Mouse (Mus musculus): ENCODE data around the gene Ubxn4. TPM values are rescaled to one million over a fixed set of nuclear protein-coding genes. Genes with fewer than 3 reads are reported as not detected.
"Not testable (repeated sequence)": the region's sequence is repeated elsewhere in the genome, so short reads cannot be mapped to it uniquely, and the experiment has no call there.

The Ubxn4 gene
- total RNA-seq (2021) = 10 to 100 TPM; 42.8 to 51.0 TPM
- long read RNA-seq, experiment 1, full-length matches to known transcripts = 78 of 89 reads
- long read RNA-seq, experiment 1, partial matches to known transcripts = 2 of 89 reads
- long read RNA-seq, experiment 1, other reads (novel, unspliced or antisense) = 9 of 89 reads
- long read RNA-seq, experiment 2, full-length matches to known transcripts = 70 of 85 reads
- long read RNA-seq, experiment 2, partial matches to known transcripts = 0 of 85 reads
- long read RNA-seq, experiment 2, other reads (novel, unspliced or antisense) = 15 of 85 reads

DNA sequence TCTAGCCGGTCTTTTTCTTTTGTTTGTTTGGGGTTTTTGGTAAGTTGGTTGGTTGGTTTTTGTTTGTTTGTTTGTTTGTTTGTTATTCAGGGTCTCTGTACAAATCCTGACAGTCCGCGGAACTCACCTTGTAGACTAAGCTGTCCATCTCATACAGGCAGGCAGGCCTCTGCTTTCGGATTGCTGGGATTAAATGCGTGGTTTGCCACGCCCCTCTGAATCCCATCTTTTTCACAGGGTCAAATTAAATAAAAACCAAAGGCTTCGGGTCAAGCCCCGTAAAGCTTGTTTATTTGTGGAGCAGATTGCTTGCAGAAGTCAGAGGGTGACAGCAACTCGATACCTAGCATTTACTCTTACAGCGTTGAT is at the start of gene Ubxn4:
Ubxn4 (plus strand) TSS at position 338 of the 369 bp plus-strand sequence.
- DNase-seq (ENCODE audit: low spot score) = no peak

DNA sequence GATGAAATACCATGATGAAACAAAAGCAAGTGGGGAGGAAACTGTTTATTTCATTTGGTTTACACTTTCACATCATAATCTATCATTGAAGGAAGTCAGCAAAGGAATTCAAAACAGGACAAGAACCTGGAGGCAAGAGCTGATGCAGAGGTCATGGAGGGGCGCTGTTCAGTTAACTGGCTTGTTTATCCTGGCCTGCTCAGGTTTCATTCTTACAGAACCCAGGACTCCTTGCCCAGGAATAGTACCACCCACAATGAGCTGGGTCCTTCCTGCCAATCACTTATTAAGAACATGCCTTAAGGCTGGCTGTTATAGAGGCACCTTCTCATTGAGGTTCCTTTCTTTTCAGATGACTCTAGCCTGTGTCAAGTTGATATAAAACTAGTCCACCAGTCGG is 49.8 kb upstream of the Ubxn4 start:
- DNase-seq (ENCODE audit: low spot score) = no peak

DNA sequence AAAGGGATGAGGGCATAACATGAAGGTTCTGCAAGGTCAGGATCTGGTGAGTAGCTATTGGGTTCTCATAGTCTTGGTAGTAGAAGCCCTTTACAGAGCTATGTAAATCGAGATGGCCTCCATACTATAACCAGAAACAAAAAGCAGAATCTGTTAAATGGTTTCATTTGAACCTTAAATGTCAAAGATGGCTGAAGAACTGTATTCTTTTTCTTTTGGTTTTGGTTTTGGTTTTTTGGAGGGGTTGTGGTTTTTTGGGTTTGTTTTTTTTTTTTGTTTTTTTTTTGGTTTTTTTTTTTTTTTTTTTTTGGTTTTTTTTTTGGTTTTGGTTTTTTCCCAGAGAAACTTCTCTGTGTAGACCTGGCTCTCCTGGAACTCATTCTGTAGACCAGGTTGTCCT is 46.4 kb upstream of the Ubxn4 start:
- DNase-seq (ENCODE audit: low spot score) = no peak

DNA sequence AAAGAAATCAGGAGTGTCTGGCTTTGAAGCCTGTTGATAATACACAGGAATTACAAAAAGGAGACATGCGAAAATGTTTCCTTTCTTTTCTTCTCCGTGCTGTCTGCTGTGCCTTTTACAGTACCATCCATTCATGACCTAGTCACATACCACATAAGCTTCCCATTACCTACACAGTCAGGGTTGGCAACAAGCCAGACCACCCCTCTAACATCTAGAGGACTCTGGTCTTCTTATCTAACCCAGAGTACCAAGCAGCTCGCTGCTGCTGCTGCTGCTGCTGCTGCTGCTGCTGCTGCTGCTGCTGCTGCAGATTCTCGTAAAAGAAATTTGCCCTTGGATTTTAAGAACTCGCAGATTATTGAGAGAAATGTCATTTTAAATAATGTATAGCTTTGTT is 30.5 kb upstream of the Ubxn4 start:
- DNase-seq (ENCODE audit: low spot score) = no peak

DNA sequence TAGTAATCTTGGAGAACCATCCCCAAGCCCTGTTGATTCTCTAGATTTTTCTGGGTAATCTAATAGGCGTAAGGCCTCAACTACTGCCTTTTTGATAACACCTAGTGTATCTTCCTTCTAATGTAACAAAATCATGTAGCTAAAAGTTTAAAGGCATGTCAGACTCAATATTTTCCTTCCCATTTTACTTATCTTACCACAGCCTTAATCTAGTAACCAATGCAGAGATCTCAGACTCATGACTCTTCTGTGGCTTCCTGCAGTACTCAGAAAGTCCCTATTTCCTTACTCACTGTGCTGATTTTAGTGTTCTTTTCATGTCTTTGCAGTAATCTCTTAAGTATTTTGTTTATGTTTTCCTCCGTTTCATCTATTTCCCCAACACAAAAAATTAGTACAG is 21.9 kb upstream of the Ubxn4 start:
- no peak for DNase-seq (ENCODE audit: low spot score)

DNA sequence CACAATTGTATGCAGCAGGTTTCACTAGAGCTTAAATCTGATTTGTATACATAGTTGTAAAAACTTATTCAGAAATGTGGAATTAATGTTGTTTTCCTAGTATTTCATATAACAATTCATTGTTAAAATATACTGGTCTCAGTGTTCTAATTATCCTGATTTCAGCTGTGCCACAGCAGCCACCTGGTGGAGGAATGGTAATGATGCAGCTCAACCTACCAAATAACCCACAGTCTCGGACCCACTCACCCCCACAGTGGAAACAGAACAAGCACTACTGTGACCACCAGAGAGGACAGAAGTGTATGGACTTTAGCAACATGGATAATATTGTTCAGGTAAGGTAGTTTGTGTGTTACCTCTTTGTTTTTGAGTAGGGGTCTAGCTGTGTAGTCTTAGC is 20.5 kb upstream of the Ubxn4 start:
- no peak for DNase-seq (ENCODE audit: low spot score)

DNA sequence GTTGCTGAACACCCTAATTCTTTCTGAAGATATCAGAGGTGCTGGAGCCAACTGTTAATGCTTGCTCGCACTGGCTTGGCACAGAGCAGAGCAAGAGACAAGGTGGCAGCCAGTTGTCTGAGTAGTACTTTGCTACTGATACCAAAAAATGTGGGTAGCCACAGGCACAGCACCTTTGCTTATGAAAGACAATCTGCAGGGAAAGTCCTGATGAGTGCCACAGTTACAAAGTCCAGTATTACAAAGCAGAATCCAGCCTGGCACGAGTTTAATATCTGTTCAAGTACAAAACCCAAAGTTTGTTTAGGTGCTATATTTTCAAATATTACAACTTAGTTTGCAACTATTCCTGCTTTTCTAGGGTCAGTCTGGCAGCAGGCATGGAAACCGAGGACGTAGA is 8.6 kb upstream of the Ubxn4 start:
- DNase-seq (ENCODE audit: low spot score) = no peak

DNA sequence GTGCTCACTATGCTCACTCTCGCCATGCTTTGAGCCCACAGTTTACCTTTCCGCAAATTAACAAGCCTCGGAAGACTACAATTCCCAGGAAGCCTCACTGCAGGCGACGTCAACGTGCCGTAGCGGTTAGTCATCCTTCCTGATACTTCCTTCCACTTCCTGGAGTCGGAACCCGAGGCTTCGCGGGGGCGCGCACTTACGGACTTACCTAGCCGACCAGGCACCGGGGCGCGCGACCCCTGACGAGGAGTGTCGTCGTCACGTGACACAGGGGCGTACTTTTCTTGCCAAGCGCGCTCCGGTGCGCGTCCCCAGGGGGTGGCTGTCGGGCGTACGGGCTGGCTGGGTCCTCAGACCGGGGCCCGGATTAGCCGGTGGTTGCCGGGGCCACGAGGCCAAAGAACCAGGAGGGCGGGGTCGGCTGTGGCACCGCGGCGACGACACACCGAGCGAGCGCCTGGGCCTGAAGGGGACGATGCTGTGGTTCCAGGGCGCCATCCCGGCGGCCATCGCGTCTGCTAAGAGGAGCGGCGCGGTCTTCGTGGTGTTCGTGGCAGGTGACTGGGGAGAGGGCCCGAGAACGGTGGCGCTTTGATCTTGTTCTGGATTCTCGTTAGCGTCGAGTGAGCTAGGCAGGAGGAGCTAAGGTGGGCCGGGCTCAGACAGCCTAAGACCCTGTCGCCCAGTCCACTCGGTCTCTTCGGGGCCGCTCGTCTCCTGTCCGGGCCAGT is 397 bp downstream of the Ubxn4 start:
- DNase-seq (ENCODE audit: low spot score) = peak; percentile 94

DNA sequence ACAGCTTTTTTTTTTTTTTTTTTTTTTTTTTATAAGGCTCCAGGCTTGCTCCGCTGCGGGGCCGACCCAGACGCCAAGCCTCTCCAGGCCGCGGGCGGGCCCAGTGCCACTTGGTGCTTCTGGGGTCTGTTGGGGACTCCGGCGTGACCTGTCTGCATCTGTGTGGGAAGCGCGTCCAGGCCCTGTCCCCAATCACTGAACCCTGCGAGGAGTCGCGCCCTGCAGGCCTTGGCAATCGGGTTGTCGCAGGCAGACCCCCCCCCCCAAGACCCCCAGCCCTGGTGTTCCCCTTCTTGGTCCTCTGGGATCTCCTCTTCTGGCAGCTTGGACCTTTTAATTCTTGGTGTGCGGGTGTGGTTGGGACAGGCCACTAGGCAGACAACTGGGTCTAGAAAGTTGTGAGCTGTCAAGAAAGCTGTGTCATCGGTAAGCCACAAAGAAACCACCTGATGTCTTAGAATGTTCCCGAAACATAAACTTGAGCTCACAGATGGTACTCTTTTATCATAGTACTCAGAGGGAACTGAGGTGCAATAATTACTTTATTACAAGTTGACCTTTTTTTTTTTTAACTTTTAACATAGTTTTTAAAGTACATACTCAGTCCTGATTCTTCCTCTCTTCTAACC is 1.1 kb downstream of the Ubxn4 start:
- peak; percentile 18 for DNase-seq (ENCODE audit: low spot score)

DNA sequence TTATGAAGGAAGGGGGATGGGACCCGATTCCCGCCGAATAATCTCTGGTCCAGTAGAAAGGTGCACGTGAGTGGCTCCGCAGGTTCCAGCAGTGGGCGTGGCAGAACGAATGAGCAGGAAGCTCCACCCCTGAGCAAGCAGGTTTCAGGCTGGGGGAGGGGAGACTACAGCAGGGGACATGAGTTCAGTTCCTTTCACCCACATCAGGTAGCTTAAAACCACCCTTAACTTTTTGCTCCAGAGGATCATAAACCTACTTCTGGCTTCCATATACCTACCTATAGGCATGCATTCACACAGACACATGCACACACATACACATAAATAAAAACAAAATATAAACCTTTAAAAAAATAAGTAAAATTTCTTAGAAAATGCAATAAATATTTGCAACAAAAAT is 23.3 kb downstream of the Ubxn4 start:
- not testable (repeated sequence) for DNase-seq (ENCODE audit: low spot score)

DNA sequence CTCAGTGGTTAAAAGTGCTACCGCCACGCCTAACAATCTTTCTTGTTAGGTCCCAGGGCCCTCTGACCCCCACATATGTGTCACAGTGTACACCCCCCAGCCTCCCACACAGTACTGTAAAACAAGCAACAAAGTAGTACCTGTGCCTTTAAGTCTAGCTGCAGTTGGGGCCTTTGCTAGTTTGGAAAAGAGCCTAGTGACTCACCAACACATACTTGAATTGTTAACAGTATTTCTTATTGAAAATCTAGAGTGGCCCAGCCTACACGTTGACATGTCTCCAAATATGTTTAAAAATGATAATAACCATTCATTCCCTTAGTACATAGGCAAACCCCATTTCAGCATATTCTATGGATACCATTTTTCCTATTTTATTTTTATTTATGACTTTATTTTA is 27.0 kb downstream of the Ubxn4 start:
- no peak for DNase-seq (ENCODE audit: low spot score)

DNA sequence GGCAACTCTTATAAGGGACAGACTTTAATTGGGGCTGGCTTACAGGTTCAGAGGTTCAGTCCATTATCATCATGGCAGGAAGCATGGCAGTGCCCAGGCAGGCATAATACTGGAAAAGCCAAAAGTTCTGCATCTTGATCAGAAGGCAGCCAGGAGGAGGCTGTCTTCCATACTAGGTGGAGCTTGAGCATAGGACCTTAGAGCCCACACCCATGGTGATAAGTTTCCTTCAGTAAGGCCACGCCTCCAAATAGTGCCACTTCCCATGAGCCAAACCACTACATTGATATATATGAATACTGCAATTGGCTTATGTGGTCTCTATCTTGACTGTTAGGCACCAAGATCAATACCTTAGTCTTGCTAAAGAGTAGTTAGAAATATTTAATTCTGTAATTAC is 32.1 kb downstream of the Ubxn4 start:
- no peak for DNase-seq (ENCODE audit: low spot score)

DNA sequence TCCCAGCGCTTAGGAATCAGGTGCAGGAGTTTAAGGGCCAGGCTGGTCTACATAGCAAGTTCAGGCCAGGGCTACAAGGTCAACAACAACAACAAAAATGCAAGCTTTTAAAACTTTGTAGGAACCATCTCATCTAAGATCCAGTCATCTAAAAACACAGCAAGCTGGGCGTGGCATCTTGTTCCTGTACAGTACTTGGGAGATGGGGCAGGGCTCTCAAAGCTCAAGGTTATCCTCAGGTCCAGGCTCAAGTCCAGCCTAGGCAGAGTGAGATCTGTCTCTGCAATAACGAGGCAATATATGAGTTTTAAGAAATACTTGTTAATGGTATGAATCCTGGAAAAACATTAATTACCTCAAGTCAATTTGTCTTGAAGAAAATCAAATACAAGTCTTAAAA is 34.8 kb downstream of the Ubxn4 start:
- no peak for DNase-seq (ENCODE audit: low spot score)

DNA sequence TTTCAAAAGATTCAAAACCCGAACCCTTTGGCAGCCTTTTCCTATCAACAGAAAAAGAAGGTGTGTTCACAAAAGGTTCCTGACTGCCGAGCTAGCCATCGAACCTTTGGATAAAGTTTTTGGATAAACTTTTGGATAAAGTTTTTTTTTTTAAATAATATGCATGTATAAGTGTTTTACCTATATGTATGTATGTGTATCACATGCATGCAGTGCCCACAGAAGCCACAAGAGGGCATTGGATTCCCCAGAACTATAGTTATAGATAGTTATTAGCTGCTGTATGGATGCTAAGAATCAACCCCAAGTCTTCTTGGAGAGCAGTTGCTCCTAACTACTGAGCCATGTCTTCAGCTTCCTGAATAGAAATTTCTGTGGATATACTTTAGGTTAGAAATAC is 38.0 kb downstream of the Ubxn4 start:
- DNase-seq (ENCODE audit: low spot score) = no peak

DNA sequence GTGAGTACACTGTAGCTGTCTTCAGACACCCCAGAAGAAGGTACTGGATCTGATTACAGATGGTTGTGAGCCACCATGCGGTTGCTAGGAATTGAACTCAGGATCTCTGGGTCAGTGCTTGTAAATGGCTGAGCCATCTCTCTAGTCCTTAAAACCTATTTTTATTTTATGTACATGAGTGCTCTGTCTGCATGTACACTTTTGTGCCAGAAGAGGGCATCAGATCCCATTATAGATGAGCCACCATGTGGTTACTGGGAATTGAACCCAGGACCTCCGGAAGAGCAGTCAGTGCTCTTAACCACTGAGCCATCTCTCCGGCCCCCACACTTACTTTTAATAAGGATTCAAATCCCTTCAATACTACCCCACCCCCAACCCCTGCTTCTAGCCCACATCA is 39.2 kb downstream of the Ubxn4 start:
- DNase-seq (ENCODE audit: low spot score) = no peak

DNA sequence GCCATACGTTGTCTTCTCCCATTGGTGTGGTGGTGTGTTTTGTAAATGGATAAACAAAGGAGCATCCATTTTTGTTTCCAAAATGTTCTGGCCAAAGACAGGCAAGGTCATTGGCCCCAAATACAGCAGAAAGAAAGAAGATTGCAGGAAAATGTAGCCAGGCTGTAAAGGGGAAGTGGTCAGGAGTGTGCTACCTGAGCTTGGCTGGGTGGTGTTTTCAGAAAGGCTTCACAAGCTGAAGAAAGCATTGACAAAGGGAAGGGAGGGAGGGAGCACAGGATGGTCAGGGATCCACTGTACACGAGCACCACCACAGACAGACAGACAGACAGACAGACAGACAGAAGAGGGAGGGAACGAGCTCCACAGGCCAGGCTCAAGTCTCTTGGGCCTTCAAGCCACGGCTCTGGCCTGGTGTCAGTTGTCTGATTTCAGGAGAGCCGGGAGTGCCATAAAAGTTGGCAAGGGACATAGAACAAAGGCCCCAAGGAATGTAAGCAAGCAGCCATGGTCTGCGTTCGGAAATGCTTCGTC is 40.5 kb downstream of the Ubxn4 start:
- no peak for DNase-seq (ENCODE audit: low spot score)

DNA sequence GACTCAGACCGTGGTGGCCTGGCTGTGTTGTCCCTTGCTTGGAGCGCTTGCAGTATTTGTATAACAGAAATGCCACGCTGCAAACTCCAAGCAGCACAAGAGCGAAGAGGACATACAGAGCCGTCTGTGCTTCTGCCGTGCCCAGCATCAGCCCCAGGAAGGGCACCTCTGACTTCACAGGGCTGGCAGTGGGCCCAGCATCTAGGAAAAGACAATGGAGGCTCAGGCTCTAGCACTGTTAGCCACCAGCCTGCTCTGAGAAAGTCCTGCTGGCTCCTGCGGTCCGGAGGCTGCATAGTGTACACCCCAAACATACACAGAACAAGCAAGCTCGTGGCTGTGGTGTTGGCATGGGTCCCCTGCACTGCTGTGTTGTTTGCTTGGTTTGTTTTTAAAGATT is 41.4 kb downstream of the Ubxn4 start:
- no peak for DNase-seq (ENCODE audit: low spot score)

DNA sequence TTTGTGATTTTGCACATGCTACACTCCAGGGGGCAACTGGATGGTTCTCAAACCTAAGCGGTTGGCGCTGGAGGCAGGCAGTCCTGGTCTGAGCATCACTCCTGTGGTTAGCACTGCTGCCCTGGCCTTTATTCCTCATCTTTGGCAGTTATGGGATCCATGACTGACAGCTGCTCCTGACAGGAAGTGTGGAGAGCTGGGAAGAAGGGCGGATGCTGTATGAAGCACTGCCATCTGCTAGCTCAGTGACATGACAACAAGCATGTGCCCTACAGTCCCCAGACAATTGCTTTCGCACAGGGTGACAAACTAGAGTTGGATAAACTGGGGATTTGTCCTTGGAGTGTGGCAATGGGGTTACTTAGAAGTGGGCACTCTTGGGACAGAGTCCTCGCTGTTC is 46.5 kb downstream of the Ubxn4 start:
- no peak for DNase-seq (ENCODE audit: low spot score)

DNA sequence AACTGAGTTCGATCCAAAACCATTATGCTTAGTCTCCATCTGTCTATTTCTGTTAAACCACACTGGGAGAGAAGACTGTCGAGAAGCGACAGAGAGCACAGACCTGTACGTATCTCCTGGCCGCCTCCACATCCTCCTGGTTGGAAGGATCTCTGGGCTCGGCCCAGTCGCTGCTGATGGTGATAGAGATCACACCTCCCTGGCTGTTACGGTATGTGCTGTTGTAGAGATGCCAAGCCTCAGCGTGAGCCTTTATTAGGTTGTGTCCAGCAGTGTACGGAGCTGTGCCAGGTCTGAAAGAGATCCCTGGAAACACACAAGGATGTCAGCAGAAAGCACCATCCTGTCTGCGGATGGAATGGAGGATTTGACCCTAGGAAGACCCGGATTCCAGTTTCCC is 49.8 kb downstream of the Ubxn4 start:
- DNase-seq (ENCODE audit: low spot score) = no peak

DNA sequence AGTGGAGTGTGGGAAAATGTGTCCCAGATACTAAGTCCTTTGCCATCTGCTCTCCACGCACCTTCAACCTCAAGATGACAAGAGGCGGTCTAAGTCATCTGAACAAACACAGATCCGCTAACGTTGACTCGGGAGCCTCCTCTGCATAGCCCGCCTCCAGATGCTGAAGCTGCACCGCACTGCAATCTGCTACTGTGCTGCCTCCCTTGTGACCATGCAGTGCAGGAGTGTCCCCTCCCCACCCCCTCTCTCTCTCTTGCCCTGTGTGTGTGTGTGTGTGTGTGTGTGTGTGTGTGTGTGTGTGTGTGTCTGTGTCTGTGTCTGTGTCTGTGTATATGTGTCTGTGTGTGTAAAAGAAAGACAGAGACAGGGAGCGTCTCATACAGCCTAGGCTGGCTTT is 51.5 kb downstream of the Ubxn4 start:
- DNase-seq (ENCODE audit: low spot score) = no peak

DNA sequence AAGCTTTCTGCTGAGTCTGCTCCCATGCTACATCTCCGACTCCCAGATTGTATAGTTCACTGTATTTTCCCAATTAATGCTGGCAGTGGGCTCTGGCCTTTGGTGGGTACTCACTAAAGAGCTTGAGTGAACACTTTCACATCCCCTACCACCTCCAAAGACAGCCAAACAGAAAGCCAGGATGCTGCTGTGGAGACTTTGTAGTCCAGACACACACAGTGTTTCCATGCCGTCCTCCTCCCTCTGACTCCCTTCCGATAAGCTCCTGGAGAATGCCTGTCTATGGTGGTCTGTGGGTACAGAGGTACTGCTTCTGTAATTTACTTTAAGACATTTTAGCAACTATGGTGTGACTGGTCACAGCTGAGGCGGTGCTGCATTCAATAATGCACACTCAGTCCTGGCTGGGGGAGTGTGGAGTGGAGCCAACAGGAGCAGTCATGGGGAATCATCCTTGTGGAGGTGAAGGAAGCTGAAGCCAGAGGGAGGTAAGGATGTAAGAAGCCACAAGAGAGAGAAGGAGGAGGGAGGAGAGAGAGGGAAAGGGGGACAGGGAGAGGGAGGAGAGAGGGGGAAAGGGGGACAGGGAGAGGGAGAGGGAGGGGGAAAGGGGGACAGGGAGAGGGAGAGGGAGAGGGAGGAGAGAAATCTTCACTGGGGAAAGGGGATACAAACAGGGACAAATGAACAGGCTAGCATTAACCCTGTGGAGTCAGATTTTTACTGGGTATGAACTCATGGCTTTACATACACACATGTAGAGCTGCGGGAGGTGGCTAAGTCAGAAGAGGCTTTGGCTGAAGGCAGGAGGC is 52.2 kb downstream of the Ubxn4 start:
- DNase-seq (ENCODE audit: low spot score) = no peak

DNA sequence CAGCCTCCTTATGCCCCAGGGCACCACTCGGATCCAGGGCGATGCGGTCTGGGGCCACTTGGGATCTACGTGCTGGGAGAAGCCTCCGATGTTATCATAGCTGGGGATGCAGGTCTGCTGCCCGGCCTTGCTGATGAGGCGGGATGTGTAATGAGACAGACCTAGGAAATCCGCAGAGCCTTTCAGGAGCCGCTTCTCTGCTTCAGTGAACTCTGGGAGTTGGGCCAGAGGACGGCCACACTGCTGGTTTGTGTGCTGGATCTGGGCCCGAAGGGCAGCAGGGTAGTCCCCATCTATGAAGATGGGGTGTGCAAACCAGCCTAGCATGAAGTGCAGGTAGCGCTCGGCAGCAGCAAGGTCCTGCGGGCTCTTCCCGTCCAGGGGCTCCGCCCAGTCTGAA is 60.1 kb downstream of the Ubxn4 start:
- DNase-seq (ENCODE audit: low spot score) = no peak

Data from gastrocnemius, adult 18-20 months (tissue).